Mouse (Mus musculus): Measurements from ENCODE around the gene Atr. TPM values are rescaled to one million over a fixed set of nuclear protein-coding genes. Genes with fewer than 3 reads are reported as not detected.

Atr gene
- 8.3 and 10.7 TPM in 2 replicates for polyA plus RNA-seq (2015; fragmentation: Nextera tagmentation; extraction: Ambion mirVana)

GRCm38 (mm10) chr9:95857414-95858026, at the start of gene Atr:
Atr (plus strand) TSS chr9:95857597.

GRCm38 (mm10) chr9:95844825-95845460, 12.5 kb upstream of the Atr start, which contains the start of gene Pls1:
Pls1 (minus strand) TSS chr9:95845311.

GRCm38 (mm10) chr9:95954585-95955461, 97.4 kb downstream of the Atr start, which contains the start of gene Xrn1:
Xrn1 (plus strand) TSS chr9:95954760.

Other genes starting within 250 kb of the Atr start
- gene Pcolce2, start 220.0 kb upstream of the Atr start, polyA plus RNA-seq (2015; fragmentation: Nextera tagmentation; extraction: Ambion mirVana): 0.07 and 0.13 TPM in 2 replicates
- 0.28 TPM in 2 replicates for gene Trpc1, start 107.2 kb upstream of the Atr start, polyA plus RNA-seq (2015; fragmentation: Nextera tagmentation; extraction: Ambion mirVana)
- 1.3 and 1.6 TPM in 2 replicates for gene Pls1, start 12.3 kb upstream of the Atr start, polyA plus RNA-seq (2015; fragmentation: Nextera tagmentation; extraction: Ambion mirVana)
- gene Xrn1, start 97.2 kb downstream of the Atr start, polyA plus RNA-seq (2015; fragmentation: Nextera tagmentation; extraction: Ambion mirVana): 12.3 and 13.2 TPM in 2 replicates

Measured in spleen, postnatal 0 days (tissue).